Mouse (Mus musculus) heart, postnatal 0 days (tissue): ENCODE results near the gene Gm6583. TPM values are rescaled to one million over a fixed set of nuclear protein-coding genes. Genes with fewer than 3 reads are reported as not detected.

Source experiments
- ATAC-seq: fragments of 200-750 bp; cut with Nextera tagmentation; 2 replicates; pipeline ENCODE4 v1.8.0; 2017; ENCODE audit warnings: low read depth, moderate number of reproducible peaks, moderate library complexity; ENCODE audit not compliant: insufficient read depth
- DNase-seq: peaks from one replicate; pipeline ENCODE4 v3.0.0-alpha.2; 2016; ENCODE audit warnings: low spot score
- H3K27ac ChIP-seq: fragments of 300-500 bp; sonication (generic); 2 replicates; pipeline ENCODE4 v1.5.1; 2014; ENCODE audit warnings: low read depth, mild to moderate bottlenecking
- H3K27me3 ChIP-seq: fragments of 300-500 bp; sonication (generic); 2 replicates; pipeline ENCODE4 v1.6.1; 2014; ENCODE audit warnings: low read length, mixed read lengths; ENCODE audit not compliant: control insufficient read depth, insufficient read depth
- H3K36me3 ChIP-seq: fragments of 300-500 bp; sonication (generic); replicated peaks from 2 replicates; pipeline ENCODE4 v1.6.1; 2014; ENCODE audit warnings: low read length, mixed read lengths; ENCODE audit not compliant: control insufficient read depth, insufficient read depth
- H3K4me1 ChIP-seq: fragments of 300-500 bp; sonication (generic); 2 replicates; pipeline ENCODE4 v1.6.1; 2014; ENCODE audit warnings: antibody characterized with exemption; ENCODE audit not compliant: control insufficient read depth, insufficient read depth
- H3K4me2 ChIP-seq: fragments of 300-500 bp; sonication (generic); 2 replicates; pipeline ENCODE4 v1.6.1; 2014; ENCODE audit warnings: low read depth, mild to moderate bottlenecking, low read length, moderate library complexity
- H3K4me3 ChIP-seq: fragments of 300-500 bp; sonication (generic); 2 replicates; pipeline ENCODE4 v1.5.1; 2014; ENCODE audit warnings: low read depth, low read length
- H3K9ac ChIP-seq: fragments of 300-500 bp; sonication (generic); replicated peaks from 2 replicates; pipeline ENCODE4 v1.6.1; 2014; ENCODE audit warnings: low read depth, low read length, mixed read lengths
- H3K9me3 ChIP-seq: fragments of 300-500 bp; sonication (generic); replicated peaks from 2 replicates; pipeline ENCODE4 v1.6.1; 2016; ENCODE audit warnings: low read length; ENCODE audit not compliant: control insufficient read depth
- CTCF ChIP-seq: IDR thresholded peaks from 2 replicates; pipeline ENCODE4 v1.5.1; 2016; ENCODE audit warnings: antibody characterized with exemption, control low read depth, low read depth
- EP300 ChIP-seq: IDR thresholded peaks from 2 replicates; pipeline ENCODE4 v1.6.1; 2016; ENCODE audit warnings: antibody characterized with exemption, low read depth
- WGBS: fragments of 180-500 bp; shearing (Covaris S2); extraction: QIAGEN DNeasy Blood & Tissue Kit; methylation state at CpG from one replicate; pipeline ENCODE4 v1.1.7; 2014; 5-methylcytosine and 5-hydroxymethylcytosine counted together
- polyA plus RNA-seq: library from polyadenylated mRNA; unstranded; fragments of >200 nt; fragmentation: Nextera tagmentation; extraction: Ambion mirVana; gene quantifications from 2 replicates; pipeline ENCODE4 v1.2.1, GENCODE M21; 2015
- total RNA-seq: library from RNA; depleted of rRNA; stranded (reverse); fragments of >200 nt; gene quantifications from 2 replicates; pipeline ENCODE4 v1.2.3, GENCODE M21; 2014; ENCODE audit warnings: low replicate concordance

Gene Gm6583
- total and polyA plus RNA-seq, 2 experiments from 2014 or later: not detected

DNA sequence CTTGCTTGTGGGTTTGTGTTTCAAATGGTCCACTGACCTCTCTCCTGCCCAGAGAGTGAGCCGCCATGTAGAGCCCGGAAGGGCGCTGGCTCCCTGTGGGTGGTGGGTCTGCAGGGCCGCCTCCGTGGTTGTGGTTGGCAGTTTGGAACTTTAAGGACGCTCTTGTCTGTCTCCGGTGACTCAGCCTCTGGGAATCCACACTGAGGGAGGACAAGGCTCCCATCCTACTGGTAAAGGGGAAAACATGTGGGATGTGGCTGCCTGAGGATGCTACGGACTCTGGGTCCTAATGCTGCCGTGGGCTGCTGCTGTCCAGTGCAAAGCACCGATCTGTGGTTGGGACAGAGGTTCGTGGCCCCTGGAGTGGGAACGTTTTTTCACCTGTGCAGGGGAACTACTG is 12.1 kb upstream of the Gm6583 start:
- Histone ChIP-seq H3K4me2 (no peak overlapping the region), H3K9me3 (no peaks in the 10 kb centered on the region), H3K27ac (no peak overlapping the region), H3K4me1 (no peaks in the 10 kb centered on the region), H3K9ac (no peak overlapping the region), H3K27me3 (no peaks in the 10 kb centered on the region), H3K4me3 (no peak overlapping the region), H3K36me3 (peaks cover 56% of the 10 kb centered on the region)
- DNase-seq: no peak
- TF ChIP-seq EP300 (no peak), CTCF (no peak)
- 83% methylated on average over 12 of the region's 12 CpGs for WGBS
- ATAC-seq: no peak

DNA sequence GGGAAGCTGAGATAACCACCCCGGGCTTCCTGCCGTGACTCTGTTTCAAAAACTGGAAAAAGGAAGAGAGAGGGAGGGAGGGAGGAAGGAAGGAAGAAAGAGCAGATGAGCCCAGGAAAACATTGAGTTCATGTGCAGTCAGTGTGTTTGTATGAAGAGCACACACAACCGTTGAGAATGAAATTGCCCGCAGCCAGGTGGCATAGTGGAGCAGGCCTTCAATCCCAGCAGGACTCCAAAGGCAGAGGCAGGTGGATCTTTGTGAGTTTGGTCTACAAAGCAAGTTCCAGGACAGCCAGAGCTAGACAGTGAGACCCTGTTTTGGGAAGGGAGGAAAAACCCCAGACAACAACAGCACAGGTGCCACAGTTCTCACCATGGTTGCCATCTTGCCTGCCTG is 11.5 kb upstream of the Gm6583 start:
- TF ChIP-seq EP300 (no peak), CTCF (no peak)
- no peak overlapping the region for H3K27ac ChIP-seq
- DNase-seq: no peak
- H3K4me1 ChIP-seq: no peaks in the 10 kb centered on the region
- 75% methylated on average over 4 of the region's 4 CpGs for WGBS
- H3K9ac ChIP-seq: no peak overlapping the region
- no peak overlapping the region for H3K4me2 ChIP-seq
- H3K36me3 ChIP-seq: peaks cover 56% of the 10 kb centered on the region
- no peaks in the 10 kb centered on the region for H3K27me3 ChIP-seq
- H3K9me3 ChIP-seq: no peaks in the 10 kb centered on the region
- no peak for ATAC-seq
- H3K4me3 ChIP-seq: no peak overlapping the region

DNA sequence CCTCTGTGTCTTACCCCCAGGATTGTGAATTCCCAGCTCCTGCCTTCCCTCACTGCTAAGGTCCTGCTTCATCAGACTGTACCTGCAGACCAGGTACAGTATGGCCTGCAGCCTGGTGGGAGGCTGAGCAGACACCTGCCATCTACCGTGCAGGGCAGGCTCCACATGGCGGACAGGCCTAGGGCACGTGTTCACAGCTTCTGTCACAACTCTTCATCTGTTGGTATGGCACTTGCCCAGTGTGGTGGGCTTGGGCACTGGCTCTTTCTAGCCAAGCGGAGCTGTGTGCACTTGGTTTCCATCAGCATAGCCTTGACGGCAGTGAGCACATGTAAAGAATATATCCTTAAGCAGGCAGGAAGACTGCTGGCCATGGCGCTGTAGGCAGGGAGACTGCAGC is 11.0 kb upstream of the Gm6583 start:
- TF ChIP-seq EP300: no peak
- no peak for TF ChIP-seq CTCF
- Histone ChIP-seq H3K4me3 (no peak overlapping the region), H3K27ac (no peak overlapping the region), H3K4me2 (no peak overlapping the region), H3K9ac (no peak overlapping the region), H3K36me3 (peaks cover 55% of the 10 kb centered on the region), H3K4me1 (no peaks in the 10 kb centered on the region), H3K27me3 (no peaks in the 10 kb centered on the region), H3K9me3 (no peaks in the 10 kb centered on the region)
- DNase-seq (no peak), ATAC-seq (no peak)
- 92% methylated on average over 6 of the region's 6 CpGs for WGBS

DNA sequence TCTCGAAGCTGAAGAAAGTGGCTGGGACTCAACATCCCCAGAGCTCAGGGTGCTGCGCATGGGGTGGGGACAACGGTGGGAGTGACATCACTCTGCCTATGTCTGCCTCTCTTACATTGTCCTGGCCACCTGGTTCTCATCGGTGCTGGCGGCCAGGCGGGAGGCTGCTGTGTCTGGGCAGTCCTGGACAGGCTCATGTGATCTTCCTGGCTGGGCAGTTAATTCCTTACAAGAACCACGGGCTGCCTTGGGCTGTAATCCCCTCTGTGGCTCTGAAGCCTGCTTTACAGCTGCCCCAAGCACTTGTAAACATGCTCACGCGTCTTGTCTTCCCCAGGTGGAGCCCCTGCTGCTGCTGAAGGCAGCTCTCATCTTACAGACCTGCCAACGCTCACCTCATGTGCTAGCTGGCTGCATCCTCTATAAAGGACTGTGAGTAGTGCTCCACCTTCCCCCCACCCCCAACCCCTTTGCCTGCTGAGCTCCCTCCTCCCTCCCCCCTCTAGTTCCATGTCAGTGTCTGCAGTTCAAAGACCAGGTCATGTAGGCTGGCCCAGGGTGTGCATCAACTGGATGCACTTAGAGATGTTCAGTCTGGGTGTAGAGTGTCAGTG is 8.5 kb upstream of the Gm6583 start:
- no peak overlapping the region for H3K4me2 ChIP-seq
- H3K4me1 ChIP-seq: no peaks in the 10 kb centered on the region
- no peak overlapping the region for H3K27ac ChIP-seq
- no peak for TF ChIP-seq EP300
- TF ChIP-seq CTCF: no peak
- no peak overlapping the region for H3K9ac ChIP-seq
- 72% methylated on average over 10 of the region's 10 CpGs for WGBS
- no peak for DNase-seq
- no peaks in the 10 kb centered on the region for H3K9me3 ChIP-seq
- no peak for ATAC-seq
- no peak overlapping the region for H3K4me3 ChIP-seq
- H3K36me3 ChIP-seq: peaks cover 33% of the 10 kb centered on the region
- H3K27me3 ChIP-seq: no peaks in the 10 kb centered on the region

DNA sequence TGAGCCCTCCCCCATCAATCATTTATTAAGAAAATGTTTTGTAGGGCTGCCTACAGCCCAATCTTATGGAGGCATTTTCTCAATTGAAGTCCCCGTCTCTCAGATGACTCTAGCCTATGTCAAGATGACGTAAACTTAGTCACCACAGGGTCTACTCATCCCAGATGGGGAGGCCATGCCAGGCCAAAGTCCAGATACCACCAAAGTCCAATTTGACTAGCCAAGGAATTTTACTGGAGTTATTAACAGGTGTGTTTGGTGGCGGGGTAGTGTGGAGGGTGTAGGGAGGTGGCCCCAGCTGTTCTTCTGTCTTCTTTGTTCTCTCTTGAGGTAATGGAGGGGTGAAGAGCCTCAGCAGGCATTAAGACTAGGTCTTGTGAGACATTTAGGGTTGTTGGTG is 4.2 kb upstream of the Gm6583 start:
- no peaks in the 10 kb centered on the region for H3K27me3 ChIP-seq
- H3K4me1 ChIP-seq: no peaks in the 10 kb centered on the region
- TF ChIP-seq EP300: no peak
- no peak for TF ChIP-seq CTCF
- H3K36me3 ChIP-seq: peaks cover 14% of the 10 kb centered on the region
- no peak overlapping the region for H3K9ac ChIP-seq
- ATAC-seq (no peak), DNase-seq (no peak)
- H3K27ac ChIP-seq: no peak overlapping the region
- no peak overlapping the region for H3K4me2 ChIP-seq
- H3K9me3 ChIP-seq: no peaks in the 10 kb centered on the region
- WGBS: 92% methylated on average over 3 of the region's 3 CpGs
- no peak overlapping the region for H3K4me3 ChIP-seq

DNA sequence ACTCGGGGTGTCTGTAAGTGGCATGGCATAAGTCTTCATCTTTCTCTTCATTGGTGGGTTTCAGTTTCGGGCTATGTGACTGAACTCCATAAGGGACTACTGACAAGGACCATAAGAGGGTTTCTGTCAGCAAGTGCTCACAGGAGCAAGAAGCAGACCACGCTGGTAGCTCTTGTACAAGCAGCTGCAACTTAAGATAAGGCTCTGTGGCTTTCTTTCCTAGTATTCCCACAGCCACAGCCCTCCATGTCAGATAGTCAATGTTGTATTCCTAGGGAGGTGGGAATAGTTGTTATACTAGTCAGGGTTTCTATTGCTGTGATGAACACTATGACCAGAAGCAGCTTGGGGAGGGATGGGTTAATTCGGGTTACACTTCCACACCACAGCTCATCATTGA is 3.7 kb upstream of the Gm6583 start:
- Histone ChIP-seq H3K4me2 (no peak overlapping the region), H3K36me3 (peaks cover 12% of the 10 kb centered on the region)

More for the DNA sequence above, 3.7 kb upstream of the Gm6583 start:
- no peaks in the 10 kb centered on the region for H3K27me3 ChIP-seq
- WGBS: 40% methylated on average over 4 of the region's 4 CpGs
- no peaks in the 10 kb centered on the region for H3K4me1 ChIP-seq
- no peak overlapping the region for H3K9ac ChIP-seq
- no peaks in the 10 kb centered on the region for H3K9me3 ChIP-seq
- no peak overlapping the region for H3K27ac ChIP-seq
- no peak for TF ChIP-seq EP300
- TF ChIP-seq CTCF: no peak
- H3K4me3 ChIP-seq: no peak overlapping the region
- ATAC-seq (no peak), DNase-seq (no peak)
